Mouse (Mus musculus) embryo, embryonic 11.5 days (tissue): ENCODE data around the gene Tpp2.
"Not testable (repeated sequence)": the region's sequence is repeated elsewhere in the genome, so short reads cannot be mapped to it uniquely, and the experiment has no call there.

Experiments used
- DNase-seq: peaks from one replicate; pipeline ENCODE4 v3.0.0-alpha.2; 2012; ENCODE audit warnings: low read depth, low spot score

The Tpp2 gene

DNA sequence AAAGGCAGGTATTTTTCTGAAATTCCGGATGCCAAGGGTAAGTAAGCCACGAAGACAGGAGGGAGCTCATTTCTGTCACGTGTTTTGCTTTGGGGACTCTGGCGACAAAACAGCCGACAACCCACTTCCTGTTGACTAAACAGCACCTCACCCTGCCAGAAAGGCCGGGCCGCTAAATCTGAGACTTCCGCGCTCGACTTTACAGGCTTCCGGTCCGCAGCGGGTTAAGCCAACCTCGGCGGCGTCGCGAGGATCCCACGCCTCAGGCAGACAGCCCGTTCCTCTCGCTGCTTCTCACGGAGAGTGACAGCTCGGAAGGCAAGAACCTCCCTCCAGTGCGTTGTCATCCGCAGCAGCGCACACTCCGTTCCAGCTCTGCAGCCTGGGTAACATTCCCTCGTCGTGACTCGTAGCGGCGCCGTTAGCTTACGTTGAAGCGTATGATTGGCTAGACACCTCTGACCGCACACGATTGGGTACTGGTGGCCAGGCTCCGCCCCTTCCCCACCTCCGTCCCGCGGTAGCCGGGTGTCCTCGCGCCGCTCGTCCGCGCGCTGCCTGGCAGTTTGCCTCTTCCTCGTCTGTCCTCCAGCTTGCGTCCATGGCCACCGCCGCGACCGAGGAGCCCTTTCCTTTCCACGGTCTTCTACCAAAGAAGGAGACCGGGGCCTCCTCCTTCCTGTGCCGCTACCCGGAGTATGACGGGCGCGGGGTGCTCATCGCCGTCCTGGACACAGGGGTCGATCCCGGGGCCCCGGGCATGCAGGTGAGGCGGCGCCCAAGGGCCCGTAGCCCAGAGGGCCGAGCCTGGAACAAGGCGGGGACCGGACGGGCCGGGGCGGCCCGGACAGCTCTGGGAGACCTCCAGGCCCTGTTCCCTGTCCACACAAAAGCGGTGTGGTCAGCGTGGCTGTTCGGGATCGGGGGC is at the start of gene Tpp2:
Tpp2 (plus strand) TSS at position 160 of the 928 bp plus-strand sequence.
- peak; percentile 94 for DNase-seq

DNA sequence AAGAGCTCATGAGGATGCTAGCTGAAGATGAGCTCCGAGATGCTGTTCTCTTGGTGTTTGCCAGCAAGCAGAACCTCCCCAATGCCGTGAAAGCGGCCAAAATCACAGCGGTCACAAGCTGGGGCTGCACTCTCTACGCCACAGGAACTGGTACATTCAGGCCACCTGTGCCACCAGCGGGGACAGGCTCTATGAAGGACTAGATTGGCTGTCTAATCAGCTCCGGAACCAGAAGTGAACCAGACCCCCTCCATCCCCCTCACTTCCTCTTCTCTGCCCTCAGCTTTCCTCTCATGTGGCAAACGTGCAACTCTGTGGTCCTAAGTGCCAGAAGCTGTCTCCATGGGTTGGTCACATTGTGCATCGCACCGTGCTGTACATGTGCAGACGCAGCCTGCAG is 45.1 kb upstream of the Tpp2 start:
- DNase-seq = not testable (repeated sequence)

GRCm38 (mm10) chr1:43895742-43896141 is 37.7 kb upstream of the Tpp2 start:
- DNase-seq = no peak

GRCm38 (mm10) chr1:43897131-43897530 is 36.3 kb upstream of the Tpp2 start:
- no peak for DNase-seq

DNA sequence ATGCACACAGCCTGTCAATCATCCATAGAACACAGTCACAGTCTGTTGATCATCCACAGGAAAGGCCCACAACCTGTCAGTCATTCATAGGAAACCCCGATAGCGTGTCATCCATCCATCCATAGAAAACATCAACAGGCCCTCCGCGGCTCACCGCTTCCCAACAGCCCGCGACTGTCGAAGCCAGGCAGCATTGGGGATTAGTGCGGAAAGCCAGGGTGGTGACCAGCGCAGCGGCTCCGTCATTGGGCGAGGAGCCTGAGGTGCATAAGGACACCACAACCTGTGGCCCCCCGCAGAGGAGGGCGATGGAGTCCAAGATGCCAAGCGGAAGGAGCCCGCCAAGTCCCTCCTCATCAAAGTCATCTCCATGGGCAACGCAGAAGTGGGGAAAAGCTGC is 35.5 kb upstream of the Tpp2 start:
- no peak for DNase-seq

GRCm38 (mm10) chr1:43898991-43899714 is 34.3 kb upstream of the Tpp2 start:
- peak; percentile 72 for DNase-seq

GRCm38 (mm10) chr1:43902417-43902816 is 31.0 kb upstream of the Tpp2 start:
- no peak for DNase-seq

- no peak for DNase-seq
These were observed 30.6 kb upstream of the Tpp2 start for GRCm38 (mm10) chr1:43902855-43903254.

DNA sequence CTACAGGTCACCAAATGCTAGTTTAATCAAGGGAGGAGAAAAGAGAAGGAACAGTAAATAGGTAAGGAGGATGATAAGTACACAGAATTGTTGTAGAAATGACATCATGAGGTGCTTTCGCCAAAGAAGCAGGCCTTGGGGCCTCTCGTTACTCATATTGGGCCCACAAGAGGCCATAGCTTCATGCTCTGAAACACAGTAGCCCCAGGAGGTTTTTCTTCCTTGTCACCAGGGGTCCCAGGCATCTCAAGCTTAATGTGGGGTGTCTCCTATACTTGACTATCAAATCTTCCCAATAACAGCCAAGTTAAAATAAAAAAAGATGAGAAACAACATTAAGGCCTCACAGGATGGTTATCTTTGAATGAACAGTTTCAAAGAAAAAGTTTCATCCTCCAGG is 18.0 kb upstream of the Tpp2 start:
- no peak for DNase-seq

DNA sequence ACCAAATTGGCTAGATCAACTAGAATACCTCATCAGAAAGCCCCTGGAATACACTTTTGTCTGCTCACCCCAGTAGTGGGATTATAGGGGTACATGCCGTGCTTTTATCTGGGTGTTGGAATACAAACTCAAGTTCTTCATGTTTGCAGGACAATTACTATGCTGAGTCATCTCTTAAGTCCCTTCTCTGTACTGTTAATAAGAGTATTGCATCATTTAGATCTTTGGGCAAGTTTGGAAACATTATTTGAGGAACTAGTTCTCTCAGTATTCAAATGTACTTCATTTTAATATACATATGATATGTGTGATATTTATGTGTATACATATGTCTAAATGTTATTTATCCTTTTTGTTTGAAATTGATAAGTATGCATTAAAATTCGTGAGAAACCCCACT is 16.6 kb upstream of the Tpp2 start:
- DNase-seq = no peak

GRCm38 (mm10) chr1:43934416-43934810 is 966 bp downstream of the Tpp2 start:
- no peak for DNase-seq

DNA sequence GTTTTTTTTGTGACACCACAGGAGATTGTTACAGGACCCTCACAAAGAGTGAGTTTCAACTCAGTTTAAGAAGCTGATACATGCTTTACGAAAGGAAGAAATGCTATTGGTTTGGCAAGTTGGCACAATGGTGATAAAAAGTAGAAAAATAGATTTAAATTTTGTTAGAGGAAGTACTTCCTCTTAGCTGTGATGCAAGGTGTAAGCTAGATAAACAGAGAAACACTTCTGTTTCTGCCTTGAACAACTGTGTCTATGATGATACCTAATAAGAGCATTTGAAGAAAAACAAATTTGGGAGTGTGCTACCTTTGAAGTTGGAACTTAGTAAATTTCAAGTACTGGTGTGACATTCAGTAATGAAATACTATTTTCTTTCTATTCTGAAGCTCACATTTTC is 5.9 kb downstream of the Tpp2 start:
- DNase-seq = no peak

- no peak for DNase-seq
These were observed 8.2 kb downstream of the Tpp2 start for GRCm38 (mm10) chr1:43941476-43942217.

GRCm38 (mm10) chr1:43942814-43943213 is 9.4 kb downstream of the Tpp2 start:
- DNase-seq = no peak

GRCm38 (mm10) chr1:43953679-43954078 is 20.2 kb downstream of the Tpp2 start:
- DNase-seq = no peak

GRCm38 (mm10) chr1:43964381-43964780 is 30.9 kb downstream of the Tpp2 start:
- no peak for DNase-seq

- DNase-seq = no peak
These were observed 33.3 kb downstream of the Tpp2 start for GRCm38 (mm10) chr1:43966756-43967155.

GRCm38 (mm10) chr1:43969361-43969760 is 35.9 kb downstream of the Tpp2 start:
- DNase-seq = no peak

DNA sequence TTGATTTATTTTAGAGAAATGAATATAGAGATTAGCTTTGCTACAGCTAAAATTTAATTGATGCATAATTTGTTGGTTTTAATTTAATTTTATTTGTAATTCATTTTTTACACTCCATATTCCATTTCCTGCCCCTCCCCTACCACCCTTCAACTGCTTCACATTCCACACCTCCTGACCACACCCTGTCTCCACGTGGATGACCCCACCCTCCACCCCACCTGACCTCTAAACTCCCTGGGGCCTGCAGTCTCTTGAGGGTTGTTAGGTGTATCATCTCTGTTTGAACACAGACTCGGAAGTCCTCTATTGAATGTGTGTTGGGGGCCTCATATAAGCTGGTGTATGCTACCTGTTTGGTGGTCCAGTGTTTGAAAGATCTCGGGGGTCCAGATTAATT is 37.6 kb downstream of the Tpp2 start:
- no peak for DNase-seq

DNA sequence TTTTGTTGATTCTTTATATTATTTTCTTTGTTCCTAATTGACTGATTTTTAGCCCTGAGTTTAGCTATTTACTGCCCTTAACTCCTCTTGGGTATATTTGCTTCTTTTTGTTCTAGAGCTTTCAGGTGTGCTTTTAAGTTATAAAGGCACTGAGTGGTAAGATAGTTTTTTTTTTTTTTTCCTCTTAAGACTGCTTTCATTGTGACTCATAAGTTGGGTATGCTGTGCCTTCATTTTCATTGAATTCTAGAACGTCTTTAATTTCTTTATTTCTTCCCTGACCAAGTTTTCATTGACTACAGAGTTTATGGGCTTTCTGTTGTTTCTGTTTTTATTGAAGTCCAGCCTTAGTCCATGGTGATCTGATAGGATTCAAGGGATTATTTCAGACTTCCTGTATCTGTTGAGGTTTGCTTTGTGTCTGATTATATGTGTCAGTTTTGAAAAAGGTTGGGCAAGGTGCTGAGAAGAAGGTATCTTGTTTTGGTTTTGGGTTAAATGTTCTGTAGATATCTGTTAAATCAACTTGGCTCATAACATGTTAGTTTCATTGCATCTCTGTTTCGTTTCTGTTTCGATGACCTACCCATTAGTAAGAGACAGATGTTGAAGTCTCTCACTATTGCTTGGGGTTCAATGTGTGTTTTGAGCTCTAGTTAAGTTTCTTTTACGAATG is 63.6 kb downstream of the Tpp2 start:
- DNase-seq = no peak

DNA sequence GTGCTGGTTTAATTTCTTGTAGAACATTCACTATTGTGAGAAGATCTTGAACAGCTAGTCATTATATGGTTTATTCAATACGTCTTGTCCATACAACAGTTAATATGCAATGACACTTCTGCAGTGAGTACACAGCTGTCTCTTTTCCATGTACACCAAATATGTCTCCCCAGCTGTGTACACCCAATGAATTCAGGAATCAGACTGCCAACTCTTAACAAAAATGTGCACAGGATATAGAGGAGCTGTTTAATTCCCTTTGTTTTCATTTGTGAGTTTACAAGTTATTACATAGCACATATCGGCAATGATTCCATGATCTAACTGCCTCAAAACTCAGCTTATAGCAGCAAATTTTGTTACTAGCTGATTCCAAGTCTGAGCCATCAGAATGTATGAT is 71.1 kb downstream of the Tpp2 start:
- no peak for DNase-seq

GRCm38 (mm10) chr1:44015556-44015955 is 82.1 kb downstream of the Tpp2 start:
- no peak for DNase-seq
